Mouse (Mus musculus) heart, embryonic 15.5 days (tissue): Measurements from ENCODE around the gene Fignl2. TPM values are rescaled to one million over a fixed set of nuclear protein-coding genes. Genes with fewer than 3 reads are reported as not detected.
"Not testable (repeated sequence)": the region's sequence is repeated elsewhere in the genome, so short reads cannot be mapped to it uniquely, and the experiment has no call there.

Experiments
- ATAC-seq: fragments of 200-750 bp; cut with Nextera tagmentation; replicated peaks from 2 replicates; pipeline ENCODE4 v1.8.0; 2017; ENCODE audit warnings: low read depth, moderate TSS enrichment; ENCODE audit not compliant: insufficient number of reproducible peaks, insufficient read depth, low FRiP score
- H3K27ac ChIP-seq: fragments of 300-500 bp; sonication (generic); 2 replicates; pipeline ENCODE4 v1.5.1; 2015; ENCODE audit warnings: mild to moderate bottlenecking, inconsistent platforms
- H3K27me3 ChIP-seq: fragments of 300-500 bp; sonication (generic); 2 replicates; pipeline ENCODE4 v1.6.1; 2015; ENCODE audit warnings: inconsistent platforms
- H3K36me3 ChIP-seq: fragments of 300-500 bp; sonication (generic); 2 replicates; pipeline ENCODE4 v1.6.1; 2015; ENCODE audit warnings: mild to moderate bottlenecking, inconsistent platforms
- H3K4me1 ChIP-seq: fragments of 300-500 bp; sonication (generic); replicated peaks from 2 replicates; pipeline ENCODE4 v1.6.1; 2015; ENCODE audit warnings: inconsistent platforms
- H3K4me2 ChIP-seq: fragments of 300-500 bp; sonication (generic); 2 replicates; pipeline ENCODE4 v1.6.1; 2015; ENCODE audit warnings: inconsistent platforms, mild to moderate bottlenecking, moderate library complexity
- H3K4me3 ChIP-seq: fragments of 300-500 bp; sonication (generic); 2 replicates; pipeline ENCODE4 v1.5.1; 2015; ENCODE audit warnings: mild to moderate bottlenecking, inconsistent platforms
- H3K9ac ChIP-seq: fragments of 300-500 bp; sonication (generic); 2 replicates; pipeline ENCODE4 v1.6.1; 2015; ENCODE audit warnings: mild to moderate bottlenecking, inconsistent platforms
- H3K9me3 ChIP-seq: fragments of 300-500 bp; sonication (generic); replicated peaks from 2 replicates; pipeline ENCODE4 v1.6.1; 2016; ENCODE audit warnings: inconsistent platforms
- WGBS: fragments of 180-500 bp; shearing (Covaris S2); methylation state at CpG from one replicate; pipeline ENCODE4 v1.1.7; 2015; ENCODE audit warnings: mixed read lengths; 5-methylcytosine and 5-hydroxymethylcytosine counted together
- polyA plus RNA-seq: library from polyadenylated mRNA; unstranded; fragments of >200 nt; fragmentation: Nextera tagmentation; extraction: Ambion mirVana; gene quantifications from 2 replicates; pipeline ENCODE4 v1.2.1, GENCODE M21; 2015

Fignl2 gene
- polyA plus RNA-seq, result 0.03 and 0.10 TPM in 2 replicates

GRCm38 (mm10) chr15:101077813-101078730 lies at the start of gene Fignl2:
Fignl2 (minus strand) TSS chr15:101078567.
- H3K4me1 ChIP-seq, result peaks cover 36% of the 10 kb centered on the region
- peak within 1 kb of the TSS; percentile 91 for H3K4me2 ChIP-seq
- H3K27me3 ChIP-seq, result peaks cover 41% of the 10 kb centered on the region
- H3K4me3 ChIP-seq, result peak within 1 kb of the TSS; percentile 65
- WGBS, result under 1% methylated on average over 60 of the region's 96 CpGs
- H3K9ac ChIP-seq, result peak within 1 kb of the TSS; percentile 70
- H3K36me3 ChIP-seq, result no peaks in the 10 kb centered on the region
- peak; percentile 67 for ATAC-seq
- peak within 1 kb of the TSS; percentile 80 for H3K27ac ChIP-seq
- no peaks in the 10 kb centered on the region for H3K9me3 ChIP-seq

DNA sequence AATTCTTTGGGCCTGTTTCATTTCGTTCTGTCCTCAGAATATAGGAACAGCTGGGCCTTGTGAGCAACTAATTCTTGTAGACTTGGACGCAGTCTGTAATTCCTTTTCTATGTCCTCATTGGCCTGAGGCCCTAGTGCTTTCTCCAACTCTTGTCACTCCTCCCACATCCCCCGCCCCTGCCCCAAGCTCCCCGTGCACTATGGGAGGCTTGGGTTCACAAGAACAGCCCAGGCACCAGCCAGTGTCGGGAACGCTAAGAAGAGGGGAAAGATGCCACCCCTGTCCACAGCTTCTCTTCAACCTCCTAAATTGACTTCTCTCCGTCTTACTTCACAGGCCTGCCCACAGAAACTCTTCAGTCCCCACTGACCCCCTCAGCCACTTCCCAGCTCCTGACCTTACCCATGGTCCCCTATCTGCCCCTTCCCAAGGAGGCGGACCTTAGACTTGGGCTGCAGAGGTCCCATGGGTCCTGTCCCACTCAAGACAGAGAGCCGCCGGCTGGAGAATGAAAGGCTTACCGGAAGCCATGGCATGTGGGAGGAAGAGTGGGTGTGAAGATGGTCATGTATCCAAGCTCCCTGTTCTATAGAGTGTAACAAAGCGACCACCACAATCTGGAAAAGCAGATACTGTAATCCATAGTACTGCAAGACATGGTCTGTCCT lies 48.6 kb upstream of the Fignl2 start:
- Histone ChIP-seq H3K27ac (peak overlapping the region; percentile 65), H3K36me3 (no peaks in the 10 kb centered on the region), H3K4me1 (peaks cover 47% of the 10 kb centered on the region), H3K4me3 (no peak overlapping the region), H3K27me3 (peaks cover 36% of the 10 kb centered on the region), H3K9ac (no peak overlapping the region), H3K9me3 (no peaks in the 10 kb centered on the region), H3K4me2 (no peak overlapping the region)
- ATAC-seq, result peak; percentile 34
- 65% methylated on average over 12 of the region's 12 CpGs for WGBS

GRCm38 (mm10) chr15:101125561-101125960 lies 47.2 kb upstream of the Fignl2 start:
- H3K36me3 ChIP-seq, result no peaks in the 10 kb centered on the region
- ATAC-seq, result no peak
- no peak overlapping the region for H3K9ac ChIP-seq
- WGBS, result 80% methylated on average over 6 of the region's 6 CpGs
- H3K27ac ChIP-seq, result no peak overlapping the region
- H3K4me2 ChIP-seq, result no peak overlapping the region
- H3K4me1 ChIP-seq, result peaks cover 37% of the 10 kb centered on the region
- H3K9me3 ChIP-seq, result no peaks in the 10 kb centered on the region
- peaks cover 26% of the 10 kb centered on the region for H3K27me3 ChIP-seq
- no peak overlapping the region for H3K4me3 ChIP-seq

GRCm38 (mm10) chr15:101123202-101123601 lies 44.8 kb upstream of the Fignl2 start:
- no peak overlapping the region for H3K4me2 ChIP-seq

GRCm38 (mm10) chr15:101122290-101122589 lies 43.9 kb upstream of the Fignl2 start:
- Histone ChIP-seq H3K27me3 (peaks cover 2% of the 10 kb centered on the region; the same call in 1 of the 2 replicates), H3K4me2 (no peak overlapping the region), H3K4me1 (peaks cover 15% of the 10 kb centered on the region), H3K9ac (no peak overlapping the region), H3K36me3 (no peaks in the 10 kb centered on the region), H3K27ac (no peak overlapping the region), H3K9me3 (no peaks in the 10 kb centered on the region), H3K4me3 (no peak overlapping the region)
- WGBS, result 26% methylated on average over 2 of the region's 2 CpGs
- ATAC-seq, result no peak

More at GRCm38 (mm10) chr15:101123202-101123601, 44.8 kb upstream of the Fignl2 start:
- Histone ChIP-seq H3K27ac (peak overlapping the region; percentile 35), H3K9me3 (no peaks in the 10 kb centered on the region), H3K4me3 (no peak overlapping the region), H3K4me1 (peaks cover 21% of the 10 kb centered on the region), H3K36me3 (no peaks in the 10 kb centered on the region), H3K9ac (no peak overlapping the region), H3K27me3 (peaks cover 7% of the 10 kb centered on the region)
- 59% methylated on average over 4 of the region's 4 CpGs for WGBS
- ATAC-seq, result 0 out of 2 replicates have a peak, but pooled peaks have one; percentile 11

DNA sequence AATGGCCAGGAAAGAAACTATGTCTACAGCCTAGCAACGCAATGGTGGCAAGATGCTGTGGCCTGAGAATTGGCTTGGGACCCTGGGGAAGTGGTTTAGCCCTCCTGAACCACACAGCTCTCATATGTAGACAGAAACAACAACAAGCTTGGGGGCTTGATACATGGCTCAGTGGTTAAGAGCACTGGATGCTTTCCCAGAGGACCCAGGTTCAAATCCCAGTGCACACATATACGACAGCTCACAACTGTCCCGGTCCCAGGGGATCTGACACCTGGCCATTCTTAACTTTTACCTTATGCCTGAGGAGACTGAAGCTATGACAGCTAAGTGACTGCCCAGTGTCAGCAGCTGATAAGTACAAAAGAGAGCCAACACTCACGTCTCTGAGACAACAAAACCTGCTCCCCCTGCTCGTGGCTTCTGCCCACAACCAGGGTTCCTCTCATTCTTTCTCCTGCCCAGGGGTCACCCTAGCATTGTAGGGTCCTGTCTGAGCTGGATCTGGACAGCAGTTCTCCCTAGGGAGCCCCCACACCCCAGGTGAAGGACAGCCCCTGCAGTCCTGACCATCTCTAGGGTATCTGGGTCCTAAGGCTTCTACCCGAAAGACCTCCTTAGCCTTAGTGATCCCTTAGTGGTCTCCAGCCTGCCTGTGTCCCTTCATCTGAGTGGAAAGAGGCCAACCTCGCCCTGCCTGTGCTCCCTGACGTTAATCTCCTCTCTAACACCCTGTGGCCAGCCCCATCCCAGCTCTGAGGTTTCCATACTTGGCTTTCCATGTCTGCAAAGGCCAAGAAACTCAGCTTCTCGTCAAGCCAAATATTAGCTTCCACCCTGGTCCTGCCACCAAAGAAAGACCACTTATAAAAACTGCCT lies 43.3 kb upstream of the Fignl2 start:
- no peak for ATAC-seq
- H3K36me3 ChIP-seq, result no peaks in the 10 kb centered on the region
- no peak overlapping the region for H3K27ac ChIP-seq
- H3K4me3 ChIP-seq, result no peak overlapping the region
- peaks cover 2% of the 10 kb centered on the region; the same call in 1 of the 2 replicates for H3K27me3 ChIP-seq
- WGBS, result 71% methylated on average over 9 of the region's 9 CpGs
- H3K9me3 ChIP-seq, result no peaks in the 10 kb centered on the region
- peaks cover 11% of the 10 kb centered on the region for H3K4me1 ChIP-seq
- no peak overlapping the region for H3K9ac ChIP-seq
- H3K4me2 ChIP-seq, result no peak overlapping the region

DNA sequence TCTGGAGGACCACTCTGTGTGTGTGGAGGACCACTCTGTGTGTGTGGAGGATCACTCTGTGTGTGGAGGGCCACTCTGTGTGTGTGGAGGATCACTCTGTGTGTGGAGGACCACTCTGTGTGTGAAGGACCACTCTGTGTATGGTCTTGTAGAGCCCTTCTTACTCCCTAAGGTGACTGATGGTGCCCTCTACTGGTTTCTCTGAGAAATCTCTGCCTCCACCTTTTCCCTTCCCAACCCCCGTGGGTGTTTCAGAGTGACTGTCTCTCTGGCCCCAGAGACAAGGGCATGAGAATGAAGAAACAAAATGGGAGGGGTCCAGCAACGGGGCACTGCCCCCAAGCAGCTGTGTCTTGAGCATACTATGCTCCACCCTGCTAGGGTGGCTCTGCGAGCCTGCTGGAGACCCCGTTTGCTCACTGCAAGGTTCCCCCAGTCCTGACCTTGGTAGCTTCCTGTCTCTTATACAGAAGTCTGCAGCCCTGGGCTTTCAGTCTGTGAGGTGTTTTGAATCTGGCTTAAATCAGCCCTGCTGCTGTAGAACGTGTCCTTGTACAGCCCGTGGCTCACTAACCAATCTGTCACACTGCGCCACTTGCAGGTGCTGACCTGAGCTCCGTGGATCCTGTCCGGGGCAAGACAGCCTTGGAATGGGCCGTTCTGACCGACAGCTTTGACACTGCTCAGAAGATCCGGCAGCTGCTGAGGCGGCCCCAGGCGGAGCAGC lies 40.2 kb upstream of the Fignl2 start:
- Histone ChIP-seq H3K4me1 (peaks cover 11% of the 10 kb centered on the region), H3K4me3 (no peak overlapping the region), H3K27me3 (peaks cover 2% of the 10 kb centered on the region; the same call in 1 of the 2 replicates), H3K4me2 (no peak overlapping the region), H3K9ac (no peak overlapping the region), H3K27ac (no peak overlapping the region), H3K9me3 (no peaks in the 10 kb centered on the region), H3K36me3 (no peaks in the 10 kb centered on the region)
- no peak for ATAC-seq
- WGBS, result 56% methylated on average over 14 of the region's 14 CpGs

DNA sequence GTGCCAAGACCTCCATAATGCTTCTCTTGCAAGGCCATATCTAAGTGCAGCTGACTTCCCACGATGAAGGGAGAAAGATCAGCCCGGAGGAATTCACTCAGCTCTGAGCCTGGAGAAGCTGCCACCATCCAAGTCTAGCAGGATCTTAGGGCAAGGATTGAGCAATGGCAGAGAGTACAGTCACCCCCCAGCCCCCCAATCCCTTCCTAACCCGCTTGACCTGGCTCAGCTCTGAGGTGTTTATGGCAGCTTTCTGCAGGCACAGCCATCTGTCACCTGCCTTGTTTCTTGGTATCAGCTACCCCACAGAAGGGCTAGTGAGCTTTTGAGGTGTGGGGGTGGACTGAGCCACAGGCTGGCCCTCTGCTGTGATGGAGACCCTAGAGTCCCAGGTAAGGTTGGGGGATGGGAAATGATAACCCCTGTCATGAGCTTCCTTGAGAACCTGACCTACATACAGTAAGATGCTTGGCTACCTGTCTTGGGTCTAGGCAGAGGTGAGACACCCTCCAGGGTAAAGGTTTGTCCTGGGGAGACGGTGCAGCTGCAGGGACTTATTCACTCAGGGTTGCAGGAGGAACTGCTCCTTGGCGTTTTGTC lies 37.2 kb upstream of the Fignl2 start, which contains the start of gene Ankrd33:
Gene Ankrd33 (plus strand): TSS at position 245 of the 600 bp plus-strand sequence.
- H3K9ac ChIP-seq, result no peak within 1 kb of the TSS
- H3K27me3 ChIP-seq, result peaks cover 11% of the 10 kb centered on the region
- 0 out of 2 replicates have a peak, but pooled peaks cover 2% of the 10 kb centered on the region for H3K4me1 ChIP-seq
- H3K4me3 ChIP-seq, result no peak within 1 kb of the TSS
- 71% methylated on average over 5 of the region's 5 CpGs for WGBS
- H3K4me2 ChIP-seq, result no peak within 1 kb of the TSS
- no peaks in the 10 kb centered on the region for H3K36me3 ChIP-seq
- no peak for ATAC-seq
- no peaks in the 10 kb centered on the region for H3K9me3 ChIP-seq
- no peak within 1 kb of the TSS for H3K27ac ChIP-seq

GRCm38 (mm10) chr15:101113778-101114177 lies 35.4 kb upstream of the Fignl2 start:
- H3K4me2 ChIP-seq, H3K36me3 ChIP-seq, H3K9me3 ChIP-seq, H3K4me3 ChIP-seq, H3K9ac ChIP-seq, H3K27me3 ChIP-seq, H3K4me1 ChIP-seq, ATAC-seq: not testable (repeated sequence)
- 76% methylated on average over 2 of the region's 2 CpGs for WGBS
- 0 out of 2 replicates have a peak overlapping the region, but pooled peaks have one; percentile 39 for H3K27ac ChIP-seq

DNA sequence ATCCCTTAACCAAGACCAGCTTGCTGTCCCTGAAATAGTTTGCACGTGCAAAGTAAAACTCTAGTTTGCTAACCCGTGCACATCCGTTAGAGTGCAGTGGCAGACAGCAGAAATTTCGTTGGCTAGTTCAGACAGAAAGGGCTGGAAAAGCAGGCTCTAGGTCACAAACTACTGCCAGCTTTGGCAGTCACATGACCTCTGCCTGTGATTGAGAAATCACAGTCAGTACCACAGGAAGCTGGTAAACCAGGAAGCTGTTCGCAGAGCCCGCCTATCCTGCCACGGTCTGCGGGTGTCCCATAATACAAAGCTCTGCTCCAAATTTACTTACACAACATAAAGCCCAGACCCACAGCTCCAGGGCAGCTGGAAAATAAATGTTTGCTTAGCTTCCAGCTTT lies 34.8 kb upstream of the Fignl2 start:
- Histone ChIP-seq H3K4me3 (no peak overlapping the region), H3K27me3 (peaks cover 9% of the 10 kb centered on the region), H3K4me2 (no peak overlapping the region), H3K9ac (no peak overlapping the region), H3K27ac (peak overlapping the region; percentile 39), H3K9me3 (no peaks in the 10 kb centered on the region), H3K36me3 (no peaks in the 10 kb centered on the region), H3K4me1 (no peaks in the 10 kb centered on the region)
- WGBS, result 55% methylated on average over 8 of the region's 8 CpGs
- ATAC-seq, result peak; percentile 54; the same call in 1 of the 2 replicates
